Mouse (Mus musculus): ENCODE data around the gene Zfp524. TPM values are rescaled to one million over a fixed set of nuclear protein-coding genes. Genes with fewer than 3 reads are reported as not detected.

Gene Zfp524
- polyA plus RNA-seq, 1 experiment: 54.6 TPM

- 98% methylated on average over 46 of the region's 46 CpGs for WGBS
- DNase-seq: no peak
- no peak for TF ChIP-seq POLR2A (IDR thresholded peaks at IDR 0.05; ENCODE audit: control insufficient read depth, extremely low read depth, insufficient read depth, low read length, poor library complexity)
- TF ChIP-seq CTCF (IDR thresholded peaks at IDR 0.05; ENCODE audit: borderline replicate concordance, control insufficient read depth, extremely low read depth, insufficient read depth, low read length, poor library complexity): no peak
- no peak overlapping the region for H3K27ac ChIP-seq (ENCODE audit: control insufficient read depth, insufficient read depth, low read length)
- H3K4me3 ChIP-seq (ENCODE audit: control insufficient read depth, insufficient read depth, low read length): no peak overlapping the region
- H3K4me1 ChIP-seq (replicated peaks; ENCODE audit: control insufficient read depth, insufficient read depth, low read length): no peaks in the 10 kb centered on the region
- H3K36me3 ChIP-seq (ENCODE audit: control insufficient read depth, insufficient read depth, low read length): peaks cover 46% of the 10 kb centered on the region
- H3K27me3 ChIP-seq (ENCODE audit: control insufficient read depth, insufficient read depth, low read length): no peaks in the 10 kb centered on the region
Measured at GRCm38 (mm10) chr7:5031496-5031895, 17.3 kb downstream of the Zfp524 start.

GRCm38 (mm10) chr7:5033818-5034217 is 19.6 kb downstream of the Zfp524 start, which contains the start of gene 4632433K11Rik:
4632433K11Rik (plus strand) TSS chr7:5034118.
- H3K4me3 ChIP-seq (ENCODE audit: control insufficient read depth, insufficient read depth, low read length): no peak within 1 kb of the TSS
- no peak for DNase-seq
- H3K27me3 ChIP-seq (ENCODE audit: control insufficient read depth, insufficient read depth, low read length): no peaks in the 10 kb centered on the region
- no peak within 1 kb of the TSS for H3K27ac ChIP-seq (ENCODE audit: control insufficient read depth, insufficient read depth, low read length)
- peaks cover 40% of the 10 kb centered on the region for H3K36me3 ChIP-seq (ENCODE audit: control insufficient read depth, insufficient read depth, low read length)
- whole genome bisulfite sequencing: 97% methylated on average over 3 of the region's 3 CpGs
- TF ChIP-seq POLR2A (IDR thresholded peaks at IDR 0.05; ENCODE audit: control insufficient read depth, extremely low read depth, insufficient read depth, low read length, poor library complexity) (no peak), CTCF (IDR thresholded peaks at IDR 0.05; ENCODE audit: borderline replicate concordance, control insufficient read depth, extremely low read depth, insufficient read depth, low read length, poor library complexity) (no peak)
- peaks cover 2% of the 10 kb centered on the region for H3K4me1 ChIP-seq (replicated peaks; ENCODE audit: control insufficient read depth, insufficient read depth, low read length)

DNA sequence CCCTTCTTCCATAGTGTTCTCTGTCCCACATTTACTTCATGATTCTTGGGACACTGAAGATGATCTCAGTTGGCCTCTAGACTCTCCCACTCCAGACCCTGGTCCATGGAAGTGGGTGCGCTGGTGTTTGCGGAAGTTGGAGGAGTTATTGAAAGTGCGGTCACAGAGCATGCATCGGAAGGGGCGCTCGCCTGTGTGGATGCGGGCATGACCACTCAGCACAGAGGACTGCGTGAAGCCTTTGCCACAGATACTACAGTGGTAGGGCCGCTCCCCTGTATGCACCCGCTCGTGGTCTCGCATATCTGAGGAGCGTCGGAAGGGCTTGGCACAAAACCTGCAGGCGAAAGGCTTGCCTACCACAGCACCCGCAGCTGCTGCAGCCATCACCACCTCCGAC is 21.4 kb downstream of the Zfp524 start:
- TF ChIP-seq CTCF (IDR thresholded peaks at IDR 0.05; ENCODE audit: borderline replicate concordance, control insufficient read depth, extremely low read depth, insufficient read depth, low read length, poor library complexity): no peak
- TF ChIP-seq POLR2A (IDR thresholded peaks at IDR 0.05; ENCODE audit: control insufficient read depth, extremely low read depth, insufficient read depth, low read length, poor library complexity): no peak
- H3K36me3 ChIP-seq (ENCODE audit: control insufficient read depth, insufficient read depth, low read length): peaks cover 22% of the 10 kb centered on the region

DNA sequence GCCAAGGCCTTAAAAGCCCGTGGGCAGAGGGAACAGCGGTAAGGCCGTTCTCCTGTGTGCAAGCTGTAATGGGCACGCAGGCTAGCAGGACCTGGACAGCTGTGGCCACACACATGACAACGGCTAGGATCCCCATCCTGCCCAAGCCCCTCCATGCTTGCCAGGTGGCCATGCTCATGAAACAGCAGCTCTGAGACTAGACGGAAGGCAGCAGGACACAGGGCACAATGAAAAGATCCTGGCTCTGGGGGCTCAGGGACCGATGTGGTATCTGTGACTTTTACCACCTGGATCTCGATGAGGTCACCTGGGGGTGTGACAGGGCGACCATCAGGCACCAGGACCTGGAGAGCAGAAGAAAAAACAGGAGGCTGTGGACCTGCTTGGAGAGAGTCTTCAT is 21.9 kb downstream of the Zfp524 start:
- no peaks in the 10 kb centered on the region for H3K27me3 ChIP-seq (ENCODE audit: control insufficient read depth, insufficient read depth, low read length)
- peaks cover 6% of the 10 kb centered on the region for H3K4me1 ChIP-seq (replicated peaks; ENCODE audit: control insufficient read depth, insufficient read depth, low read length)
- H3K36me3 ChIP-seq (ENCODE audit: control insufficient read depth, insufficient read depth, low read length): peaks cover 17% of the 10 kb centered on the region
- TF ChIP-seq POLR2A (IDR thresholded peaks at IDR 0.05; ENCODE audit: control insufficient read depth, extremely low read depth, insufficient read depth, low read length, poor library complexity): no peak
- TF ChIP-seq CTCF (IDR thresholded peaks at IDR 0.05; ENCODE audit: borderline replicate concordance, control insufficient read depth, extremely low read depth, insufficient read depth, low read length, poor library complexity): no peak
- no peak overlapping the region for H3K27ac ChIP-seq (ENCODE audit: control insufficient read depth, insufficient read depth, low read length)
- no peak overlapping the region for H3K4me3 ChIP-seq (ENCODE audit: control insufficient read depth, insufficient read depth, low read length)
- DNase-seq: no peak
- 98% methylated on average over 9 of the region's 9 CpGs for WGBS

More for the DNA sequence above, 21.4 kb downstream of the Zfp524 start:
- no peak for DNase-seq
- 98% methylated on average over 17 of the region's 17 CpGs for WGBS
- peaks cover 6% of the 10 kb centered on the region for H3K4me1 ChIP-seq (replicated peaks; ENCODE audit: control insufficient read depth, insufficient read depth, low read length)
- no peak overlapping the region for H3K27ac ChIP-seq (ENCODE audit: control insufficient read depth, insufficient read depth, low read length)
- H3K4me3 ChIP-seq (ENCODE audit: control insufficient read depth, insufficient read depth, low read length): no peak overlapping the region
- no peaks in the 10 kb centered on the region for H3K27me3 ChIP-seq (ENCODE audit: control insufficient read depth, insufficient read depth, low read length)

- TF ChIP-seq POLR2A (IDR thresholded peaks at IDR 0.05; ENCODE audit: control insufficient read depth, extremely low read depth, insufficient read depth, low read length, poor library complexity): no peak
- TF ChIP-seq CTCF (IDR thresholded peaks at IDR 0.05; ENCODE audit: borderline replicate concordance, control insufficient read depth, extremely low read depth, insufficient read depth, low read length, poor library complexity): no peak
- 97% methylated on average over 7 of the region's 7 CpGs for WGBS
- H3K27me3 ChIP-seq (ENCODE audit: control insufficient read depth, insufficient read depth, low read length): no peaks in the 10 kb centered on the region
- H3K4me1 ChIP-seq (replicated peaks; ENCODE audit: control insufficient read depth, insufficient read depth, low read length): peaks cover 6% of the 10 kb centered on the region
- H3K27ac ChIP-seq (ENCODE audit: control insufficient read depth, insufficient read depth, low read length): no peak overlapping the region
- no peak overlapping the region for H3K4me3 ChIP-seq (ENCODE audit: control insufficient read depth, insufficient read depth, low read length)
- DNase-seq: no peak
- peaks cover 8% of the 10 kb centered on the region for H3K36me3 ChIP-seq (ENCODE audit: control insufficient read depth, insufficient read depth, low read length)
Measured at GRCm38 (mm10) chr7:5037026-5037425, 22.8 kb downstream of the Zfp524 start.

GRCm38 (mm10) chr7:5037467-5037866 is 23.3 kb downstream of the Zfp524 start:
- peaks cover 6% of the 10 kb centered on the region for H3K4me1 ChIP-seq (replicated peaks; ENCODE audit: control insufficient read depth, insufficient read depth, low read length)
- no peak for TF ChIP-seq POLR2A (IDR thresholded peaks at IDR 0.05; ENCODE audit: control insufficient read depth, extremely low read depth, insufficient read depth, low read length, poor library complexity)
- no peak for TF ChIP-seq CTCF (IDR thresholded peaks at IDR 0.05; ENCODE audit: borderline replicate concordance, control insufficient read depth, extremely low read depth, insufficient read depth, low read length, poor library complexity)
- no peak overlapping the region for H3K4me3 ChIP-seq (ENCODE audit: control insufficient read depth, insufficient read depth, low read length)
- peaks cover 4% of the 10 kb centered on the region; the same call in 1 of the 2 replicates for H3K36me3 ChIP-seq (ENCODE audit: control insufficient read depth, insufficient read depth, low read length)
- no peak for DNase-seq
- H3K27me3 ChIP-seq (ENCODE audit: control insufficient read depth, insufficient read depth, low read length): no peaks in the 10 kb centered on the region
- H3K27ac ChIP-seq (ENCODE audit: control insufficient read depth, insufficient read depth, low read length): no peak overlapping the region
- 96% methylated on average over 8 of the region's 8 CpGs for WGBS
